Mouse (Mus musculus): ENCODE data around the gene Prph2. TPM values are rescaled to one million over a fixed set of nuclear protein-coding genes. Genes with fewer than 3 reads are reported as not detected.

Gene Prph2
- polyA plus RNA-seq, 1 experiment from 2014 or later = not detected

DNA sequence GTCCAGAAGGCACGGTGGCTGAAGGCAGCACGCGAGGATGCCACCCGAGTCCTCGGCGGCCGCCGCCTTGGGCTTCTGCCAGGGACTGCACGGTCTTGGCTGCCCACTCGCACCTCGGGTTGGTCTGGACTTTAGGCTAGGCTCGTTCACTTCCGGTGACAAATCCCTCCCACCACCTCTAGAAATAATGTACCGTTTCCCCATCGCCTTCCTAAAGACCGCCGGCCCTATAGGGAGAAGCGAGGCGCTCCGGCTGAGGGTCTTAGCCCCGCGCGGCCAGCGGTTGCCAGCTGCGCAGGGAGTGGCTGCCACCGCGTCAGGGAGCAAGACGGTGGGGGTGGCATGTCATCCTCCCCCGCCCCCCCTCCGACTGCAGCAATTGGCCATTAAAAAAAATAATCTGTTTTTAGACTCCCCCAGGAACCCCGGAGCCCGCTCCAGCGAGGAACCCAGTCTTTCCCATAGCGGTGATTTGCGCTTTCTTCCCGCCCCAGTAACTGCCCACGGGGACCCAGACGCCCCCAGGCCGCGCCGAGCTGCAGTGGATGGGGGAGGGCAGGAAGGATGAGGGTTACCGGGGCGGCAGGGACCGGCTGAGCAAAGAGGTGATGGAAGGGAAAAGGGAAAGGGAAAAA is 20.7 kb upstream of the Prph2 start:
- peaks cover 23% of the 10 kb centered on the region for H3K4me1 ChIP-seq (ENCODE audit: control insufficient read depth, insufficient read depth, low read length)
- ATAC-seq (ENCODE audit: low read depth) = peak; percentile 59
- H3K27ac ChIP-seq (ENCODE audit: low read depth, low read length) = peak overlapping the region; percentile 90
- H3K4me3 ChIP-seq (ENCODE audit: low read depth, low read length) = peak overlapping the region; percentile 93
- no peaks in the 10 kb centered on the region for H3K27me3 ChIP-seq (ENCODE audit: control insufficient read depth, insufficient read depth, low read length)
- peak overlapping the region; percentile 80 for H3K4me2 ChIP-seq (ENCODE audit: low read depth, low read length)
- peak overlapping the region; percentile 72 for H3K9ac ChIP-seq (replicated peaks; ENCODE audit: low read depth, low read length)
- H3K9me3 ChIP-seq (ENCODE audit: control insufficient read depth, low read length) = no peaks in the 10 kb centered on the region
- H3K36me3 ChIP-seq (ENCODE audit: control insufficient read depth, insufficient read depth, low read length) = no peaks in the 10 kb centered on the region; the same call in 1 of the 2 replicates
- under 1% methylated on average over 43 of the region's 44 CpGs for WGBS

DNA sequence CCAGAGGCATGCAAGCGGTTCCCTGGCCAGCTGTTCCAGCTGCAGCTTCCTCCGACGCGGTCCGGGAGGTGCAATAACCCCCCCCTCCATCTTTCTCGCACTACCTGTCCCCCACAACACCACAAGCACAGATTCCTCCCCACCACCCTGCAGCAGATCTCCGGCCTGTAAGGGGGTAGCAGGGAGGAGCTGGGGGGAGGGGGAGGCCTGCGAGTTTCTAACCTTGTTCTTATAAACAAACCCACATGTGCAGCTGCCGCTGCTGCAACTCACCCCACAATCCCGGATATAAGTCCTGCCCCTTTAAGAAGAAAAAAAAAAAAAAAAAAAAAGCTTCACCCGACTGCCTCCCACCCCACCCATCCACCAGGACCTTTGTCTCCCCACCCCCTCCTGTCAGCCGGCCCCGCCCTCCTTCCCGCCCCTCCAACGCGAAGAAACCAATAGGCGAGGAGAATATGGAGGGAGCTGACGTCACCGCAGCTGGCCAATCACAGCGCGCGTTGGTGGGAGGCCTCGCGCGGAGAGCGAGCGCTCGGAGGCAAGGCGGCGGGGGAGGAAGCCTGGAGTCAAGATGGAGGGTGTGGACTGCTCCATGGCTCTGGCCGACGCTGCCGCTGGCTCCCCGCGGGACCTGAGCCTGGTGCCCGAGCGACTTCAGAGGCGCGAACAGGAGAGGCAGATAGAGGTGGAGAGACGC is 20.0 kb upstream of the Prph2 start, which contains the start of gene Tbcc:
Tbcc (plus strand) TSS at position 569 of the 700 bp plus-strand sequence.
- peak; percentile 92 for ATAC-seq (ENCODE audit: low read depth)
- Histone ChIP-seq H3K9me3 (ENCODE audit: control insufficient read depth, low read length) (no peaks in the 10 kb centered on the region), H3K27me3 (ENCODE audit: control insufficient read depth, insufficient read depth, low read length) (no peaks in the 10 kb centered on the region), H3K27ac (ENCODE audit: low read depth, low read length) (peak within 1 kb of the TSS; percentile 90), H3K4me1 (ENCODE audit: control insufficient read depth, insufficient read depth, low read length) (peaks cover 23% of the 10 kb centered on the region), H3K9ac (replicated peaks; ENCODE audit: low read depth, low read length) (peak within 1 kb of the TSS; percentile 89), H3K4me2 (ENCODE audit: low read depth, low read length) (peak within 1 kb of the TSS; percentile 95), H3K4me3 (ENCODE audit: low read depth, low read length) (peak within 1 kb of the TSS; percentile 93), H3K36me3 (ENCODE audit: control insufficient read depth, insufficient read depth, low read length) (no peaks in the 10 kb centered on the region; the same call in 1 of the 2 replicates)
- 0% methylated on average over 39 of the region's 40 CpGs for whole genome bisulfite sequencing

DNA sequence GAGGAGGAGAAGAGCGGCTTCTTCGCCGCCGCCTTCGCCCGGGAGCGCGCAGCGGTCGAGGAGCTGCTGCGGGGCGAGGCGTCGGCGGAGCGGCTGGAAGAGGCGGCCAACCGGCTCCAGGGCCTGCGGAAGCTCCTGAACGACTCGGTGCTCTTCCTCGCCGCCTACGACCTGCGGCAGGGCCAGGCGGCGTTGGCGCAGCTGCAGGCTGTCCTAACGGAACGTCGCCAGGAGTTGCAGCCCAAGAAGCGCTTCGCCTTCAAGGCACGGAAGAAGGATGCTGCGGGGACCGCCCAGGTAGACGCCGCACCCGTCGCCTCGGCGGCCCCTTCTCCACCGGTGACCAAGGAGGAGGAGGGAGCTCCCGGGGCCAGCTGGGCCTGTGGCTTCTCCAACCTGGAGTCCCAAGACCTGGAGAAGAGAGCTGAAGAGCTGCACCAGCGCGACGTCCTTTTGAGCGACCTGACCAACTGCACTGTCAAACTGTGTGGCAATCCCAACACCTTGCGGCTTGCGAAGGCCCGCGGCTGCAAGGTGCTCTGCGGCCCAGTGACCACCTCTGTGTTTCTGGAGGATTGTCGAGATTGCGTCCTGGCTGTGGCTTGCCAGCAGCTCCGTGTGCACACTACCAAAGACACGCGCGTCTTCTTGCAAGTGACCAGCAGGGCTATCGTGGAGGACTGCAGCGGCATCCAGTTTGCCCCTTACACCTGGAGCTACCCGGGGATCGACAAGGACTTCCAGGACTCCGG is 19.2 kb upstream of the Prph2 start:
- Histone ChIP-seq H3K4me2 (ENCODE audit: low read depth, low read length) (peak overlapping the region; percentile 95), H3K4me1 (ENCODE audit: control insufficient read depth, insufficient read depth, low read length) (peaks cover 23% of the 10 kb centered on the region), H3K27ac (ENCODE audit: low read depth, low read length) (peak overlapping the region; percentile 85), H3K36me3 (ENCODE audit: control insufficient read depth, insufficient read depth, low read length) (no peaks in the 10 kb centered on the region; the same call in 1 of the 2 replicates), H3K9me3 (ENCODE audit: control insufficient read depth, low read length) (no peaks in the 10 kb centered on the region), H3K9ac (replicated peaks; ENCODE audit: low read depth, low read length) (peak overlapping the region; percentile 89), H3K4me3 (ENCODE audit: low read depth, low read length) (peak overlapping the region; percentile 93), H3K27me3 (ENCODE audit: control insufficient read depth, insufficient read depth, low read length) (no peaks in the 10 kb centered on the region)
- WGBS = 2% methylated on average over 62 of the region's 64 CpGs
- ATAC-seq (ENCODE audit: low read depth) = no peak; the same call in none of the 2 replicates

DNA sequence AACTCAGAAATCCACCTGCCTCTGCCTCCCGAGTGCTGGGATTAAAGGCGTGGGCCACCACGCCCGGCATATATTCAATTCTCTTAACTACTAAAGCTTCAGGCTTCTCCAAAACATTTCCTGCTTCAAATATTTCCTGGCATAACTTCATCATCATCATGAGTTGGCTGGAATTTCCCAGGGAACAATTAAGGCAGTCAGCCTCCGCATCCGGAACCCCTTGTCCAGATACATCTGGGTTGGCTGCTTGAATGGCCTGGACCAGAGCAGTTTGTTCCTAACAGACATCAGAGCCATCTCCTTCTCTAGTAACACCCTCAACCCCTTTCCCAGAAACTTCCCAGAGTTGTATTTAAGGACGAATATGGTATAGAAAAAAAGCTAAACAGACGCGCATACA is 14.8 kb upstream of the Prph2 start:
- ATAC-seq (ENCODE audit: low read depth) = no peak
- H3K27ac ChIP-seq (ENCODE audit: low read depth, low read length) = no peak overlapping the region
- H3K9me3 ChIP-seq (ENCODE audit: control insufficient read depth, low read length) = no peaks in the 10 kb centered on the region
- no peaks in the 10 kb centered on the region for H3K27me3 ChIP-seq (ENCODE audit: control insufficient read depth, insufficient read depth, low read length)
- H3K9ac ChIP-seq (replicated peaks; ENCODE audit: low read depth, low read length) = no peak overlapping the region
- peaks cover 23% of the 10 kb centered on the region for H3K4me1 ChIP-seq (ENCODE audit: control insufficient read depth, insufficient read depth, low read length)
- WGBS = 91% methylated on average over 9 of the region's 9 CpGs
- no peak overlapping the region for H3K4me2 ChIP-seq (ENCODE audit: low read depth, low read length)
- H3K36me3 ChIP-seq (ENCODE audit: control insufficient read depth, insufficient read depth, low read length) = no peaks in the 10 kb centered on the region; the same call in 1 of the 2 replicates
- H3K4me3 ChIP-seq (ENCODE audit: low read depth, low read length) = no peak overlapping the region

DNA sequence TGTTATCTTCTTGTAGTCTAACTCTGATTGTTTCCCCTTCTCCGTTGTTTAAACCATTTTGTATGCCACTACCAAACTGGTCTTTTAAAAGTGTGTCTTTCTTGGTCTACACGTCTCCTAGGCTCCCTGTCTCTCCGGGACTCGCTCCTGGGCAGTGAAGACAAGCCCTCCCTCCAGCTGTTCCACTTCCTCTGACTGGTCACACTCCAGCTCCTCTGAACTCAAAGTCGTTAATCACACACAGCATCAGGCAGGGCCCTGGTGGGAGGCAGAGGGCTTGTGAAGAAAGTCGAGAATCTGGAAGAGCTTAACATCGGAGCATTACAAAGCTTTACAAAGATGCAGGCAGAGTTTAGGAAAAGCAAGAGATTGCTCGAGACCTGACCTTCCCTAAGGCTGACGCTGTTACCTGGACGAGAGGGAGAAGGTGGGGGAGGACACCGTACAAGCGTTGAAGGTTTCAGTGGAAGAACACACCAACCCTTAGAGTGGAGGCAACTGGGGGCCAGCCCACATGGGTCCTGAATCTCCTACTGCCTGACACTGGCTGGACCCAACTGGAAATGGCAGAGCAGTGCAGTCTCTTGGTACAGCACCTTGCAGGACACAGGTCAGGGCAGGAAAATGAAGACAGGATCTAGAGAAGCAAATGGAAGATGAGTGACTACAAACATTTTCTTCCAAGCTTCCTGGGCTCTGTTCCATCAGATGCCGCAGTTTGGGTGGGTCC is 12.9 kb upstream of the Prph2 start:
- WGBS = 53% methylated on average over 13 of the region's 13 CpGs
- Histone ChIP-seq H3K4me1 (ENCODE audit: control insufficient read depth, insufficient read depth, low read length) (peaks cover 12% of the 10 kb centered on the region), H3K4me3 (ENCODE audit: low read depth, low read length) (no peak overlapping the region), H3K9me3 (ENCODE audit: control insufficient read depth, low read length) (no peaks in the 10 kb centered on the region), H3K36me3 (ENCODE audit: control insufficient read depth, insufficient read depth, low read length) (no peaks in the 10 kb centered on the region; the same call in 1 of the 2 replicates), H3K9ac (replicated peaks; ENCODE audit: low read depth, low read length) (no peak overlapping the region), H3K4me2 (ENCODE audit: low read depth, low read length) (no peak overlapping the region), H3K27me3 (ENCODE audit: control insufficient read depth, insufficient read depth, low read length) (no peaks in the 10 kb centered on the region), H3K27ac (ENCODE audit: low read depth, low read length) (no peak overlapping the region)
- ATAC-seq (ENCODE audit: low read depth) = no peak

DNA sequence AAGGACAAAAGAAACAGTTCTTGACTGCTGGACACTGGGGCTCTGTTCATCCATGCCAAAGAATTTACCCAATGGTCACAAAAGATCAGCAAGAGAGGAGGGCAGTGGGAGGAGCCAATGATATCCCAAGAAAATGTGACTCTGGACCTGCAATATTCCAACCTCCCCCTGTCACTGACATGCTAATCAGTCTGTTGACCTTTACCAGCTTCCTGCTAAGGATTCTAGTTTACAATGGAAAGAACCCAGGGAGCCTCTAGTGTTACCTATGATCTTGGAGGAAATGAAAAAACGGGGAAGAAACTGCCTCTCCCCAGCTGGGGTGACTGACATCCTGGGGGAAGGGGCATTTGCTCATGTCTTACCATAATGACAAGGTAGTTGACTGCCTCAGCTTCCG is 9.3 kb upstream of the Prph2 start:
- H3K36me3 ChIP-seq (ENCODE audit: control insufficient read depth, insufficient read depth, low read length) = no peaks in the 10 kb centered on the region
- no peak overlapping the region for H3K9ac ChIP-seq (replicated peaks; ENCODE audit: low read depth, low read length)
- H3K4me3 ChIP-seq (ENCODE audit: low read depth, low read length) = no peak overlapping the region
- no peak for ATAC-seq (ENCODE audit: low read depth)
- no peak overlapping the region for H3K27ac ChIP-seq (ENCODE audit: low read depth, low read length)
- no peaks in the 10 kb centered on the region for H3K9me3 ChIP-seq (ENCODE audit: control insufficient read depth, low read length)
- WGBS = 57% methylated on average over 2 of the region's 2 CpGs
- no peaks in the 10 kb centered on the region for H3K27me3 ChIP-seq (ENCODE audit: control insufficient read depth, insufficient read depth, low read length)
- H3K4me2 ChIP-seq (ENCODE audit: low read depth, low read length) = no peak overlapping the region
- H3K4me1 ChIP-seq (ENCODE audit: control insufficient read depth, insufficient read depth, low read length) = no peaks in the 10 kb centered on the region

DNA sequence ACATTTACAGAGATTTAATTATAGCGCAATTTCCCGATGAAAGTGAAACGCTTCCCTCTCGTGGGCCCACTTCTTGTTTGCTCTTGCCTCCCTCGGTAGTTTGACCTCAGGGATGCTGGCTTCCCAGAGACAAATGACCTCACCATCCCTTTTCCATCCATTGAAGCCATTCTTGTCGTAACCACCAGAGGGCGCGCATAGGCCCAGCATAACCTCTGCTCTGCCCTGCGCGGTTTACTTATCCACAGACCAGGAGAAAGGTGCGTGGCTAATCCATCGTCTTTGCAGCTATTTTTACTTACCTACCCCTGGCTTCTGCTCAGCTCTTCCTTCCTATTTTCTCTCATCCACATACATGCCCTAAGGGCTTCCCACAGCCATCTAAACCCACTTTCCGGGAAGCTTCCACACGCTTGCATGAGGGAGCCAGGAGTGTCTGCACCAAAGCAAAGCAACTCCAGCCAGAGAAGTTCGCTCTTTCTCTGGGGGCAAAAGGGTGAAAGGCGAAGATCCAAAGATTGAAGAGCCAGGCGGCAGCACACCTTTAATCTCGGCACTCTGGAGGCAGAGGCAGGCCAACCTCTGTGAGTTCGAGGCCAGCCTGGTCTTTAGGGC is 6.3 kb upstream of the Prph2 start:
- H3K27me3 ChIP-seq (ENCODE audit: control insufficient read depth, insufficient read depth, low read length) = no peaks in the 10 kb centered on the region
- no peak overlapping the region for H3K4me3 ChIP-seq (ENCODE audit: low read depth, low read length)
- H3K4me1 ChIP-seq (ENCODE audit: control insufficient read depth, insufficient read depth, low read length) = no peaks in the 10 kb centered on the region
- H3K27ac ChIP-seq (ENCODE audit: low read depth, low read length) = no peak overlapping the region
- H3K9me3 ChIP-seq (ENCODE audit: control insufficient read depth, low read length) = no peaks in the 10 kb centered on the region
- 26% methylated on average over 19 of the region's 19 CpGs for WGBS
- H3K4me2 ChIP-seq (ENCODE audit: low read depth, low read length) = no peak overlapping the region; the same call in 1 of the 2 replicates
- ATAC-seq (ENCODE audit: low read depth) = peak; percentile 79
- H3K9ac ChIP-seq (replicated peaks; ENCODE audit: low read depth, low read length) = no peak overlapping the region
- no peaks in the 10 kb centered on the region for H3K36me3 ChIP-seq (ENCODE audit: control insufficient read depth, insufficient read depth, low read length)

DNA sequence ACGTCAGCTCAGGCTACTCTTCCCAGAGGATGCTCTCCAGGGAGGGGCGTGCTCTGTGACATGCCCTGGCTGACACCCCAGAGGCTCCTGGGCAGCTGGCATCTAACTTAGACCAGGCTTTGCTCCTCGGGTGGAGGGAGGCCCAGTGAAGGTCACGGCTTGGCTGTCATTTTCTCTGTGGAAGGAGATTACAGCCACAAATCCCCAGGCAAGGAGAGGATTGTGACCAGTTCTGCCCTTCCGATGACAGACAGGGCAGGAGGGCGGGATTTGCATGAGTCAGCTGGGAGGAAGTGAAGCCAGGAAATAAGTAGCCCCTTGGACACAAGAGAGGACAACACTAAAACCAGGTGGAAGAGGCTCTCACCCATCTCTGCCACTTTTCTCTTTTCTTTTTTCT is 2.1 kb downstream of the Prph2 start:
- Histone ChIP-seq H3K27me3 (ENCODE audit: control insufficient read depth, insufficient read depth, low read length) (no peaks in the 10 kb centered on the region), H3K4me2 (ENCODE audit: low read depth, low read length) (no peak overlapping the region), H3K4me3 (ENCODE audit: low read depth, low read length) (no peak overlapping the region), H3K27ac (ENCODE audit: low read depth, low read length) (no peak overlapping the region), H3K4me1 (ENCODE audit: control insufficient read depth, insufficient read depth, low read length) (no peaks in the 10 kb centered on the region), H3K9me3 (ENCODE audit: control insufficient read depth, low read length) (no peaks in the 10 kb centered on the region), H3K36me3 (ENCODE audit: control insufficient read depth, insufficient read depth, low read length) (no peaks in the 10 kb centered on the region), H3K9ac (replicated peaks; ENCODE audit: low read depth, low read length) (no peak overlapping the region)
- 66% methylated on average over 6 of the region's 6 CpGs for WGBS
- ATAC-seq (ENCODE audit: low read depth) = no peak
